8 mouse cellular contexts compared by ENCODE assay signal in genomic region chr3:159840817-159841390, GRCm38 (mm10). TPM values are rescaled to one million over a fixed set of nuclear protein-coding genes. Genes with fewer than 3 reads are reported as not detected.
DNase-seq lines count a peak whose midpoint lies in the region; ATAC-seq and TF ChIP-seq lines count a peak whose summit lies in the region.

No protein-coding gene starts in this region.

- TF ChIP-seq CTCF in spleen, adult 2 months (IDR thresholded peaks at IDR 0.05; ENCODE audit: extremely low read depth, insufficient read depth, insufficient read length, insufficient replicate concordance): no peak

- WGBS in spleen, adult 2 months: 6% methylated on average over 12 of the region's 12 CpGs
- WGBS in heart, embryonic 14.5 days: under 1% methylated on average over 12 of the region's 12 CpGs
- 0% methylated on average over 12 of the region's 12 CpGs for WGBS in kidney, embryonic 14.5 days
- WGBS in lung, embryonic 15.5 days: under 1% methylated on average over 11 of the region's 12 CpGs
- 0% methylated on average over 12 of the region's 12 CpGs for WGBS in neural tube, embryonic 15.5 days

- H3K36me3 ChIP-seq in spleen, adult 2 months (ENCODE audit: control insufficient read depth, insufficient read depth, low read length): no peaks in the 10 kb centered on the region
- no peaks in the 10 kb centered on the region for H3K36me3 ChIP-seq in heart, embryonic 14.5 days (ENCODE audit: control insufficient read depth, insufficient read depth, low read length)
- no peaks in the 10 kb centered on the region for H3K36me3 ChIP-seq in kidney, embryonic 14.5 days (ENCODE audit: control insufficient read depth, insufficient read depth, low read length)
- no peaks in the 10 kb centered on the region for H3K36me3 ChIP-seq in lung, embryonic 15.5 days
- no peaks in the 10 kb centered on the region for H3K36me3 ChIP-seq in neural tube, embryonic 15.5 days

- peak overlapping the region; percentile 21; the same call in 1 of the 2 replicates for H3K27ac ChIP-seq in spleen, adult 2 months (ENCODE audit: insufficient read depth, low read length)
- H3K27ac ChIP-seq in heart, embryonic 14.5 days (replicated peaks in 1 of 2; ENCODE audit: control insufficient read depth in 1 of 2, insufficient read depth in 1 of 2, low read depth in 2 of 2, low read length in 2 of 2): peak overlapping the region; percentile 93 to 95
- no peak overlapping the region for H3K27ac ChIP-seq in kidney, embryonic 14.5 days (ENCODE audit: low read depth, low read length)
- peak overlapping the region; percentile 92 for H3K27ac ChIP-seq in lung, embryonic 15.5 days
- H3K27ac ChIP-seq in neural tube, embryonic 15.5 days (replicated peaks): peak overlapping the region; percentile 72

- ATAC-seq in heart, embryonic 14.5 days (ENCODE audit: insufficient number of reproducible peaks, insufficient read depth, low FRiP score, low read depth): no peak; the same call in 1 of the 2 replicates
- ATAC-seq in kidney, embryonic 14.5 days (ENCODE audit: low FRiP score, low TSS enrichment): peak; percentile 26
- ATAC-seq in lung, embryonic 15.5 days (ENCODE audit: borderline replicate concordance, extremely low read depth, low FRiP score, low TSS enrichment): peak; percentile 29; the same call in 1 of the 2 replicates
- peak; percentile 25; the same call in 1 of the 2 replicates for ATAC-seq in neural tube, embryonic 15.5 days (ENCODE audit: low FRiP score)

- peak overlapping the region; percentile 70 for H3K4me2 ChIP-seq in heart, embryonic 14.5 days (ENCODE audit: low read length)
- peak overlapping the region; percentile 60 for H3K4me2 ChIP-seq in kidney, embryonic 14.5 days (replicated peaks; ENCODE audit: low read depth, low read length)
- H3K4me2 ChIP-seq in lung, embryonic 15.5 days: peak overlapping the region; percentile 80
- peak overlapping the region; percentile 97 for H3K4me2 ChIP-seq in neural tube, embryonic 15.5 days

- H3K9me3 ChIP-seq in heart, embryonic 14.5 days (ENCODE audit: control insufficient read depth, low read length): no peaks in the 10 kb centered on the region
- no peaks in the 10 kb centered on the region for H3K9me3 ChIP-seq in kidney, embryonic 14.5 days (ENCODE audit: control insufficient read depth, low read length)
- H3K9me3 ChIP-seq in lung, embryonic 15.5 days: no peaks in the 10 kb centered on the region
- H3K9me3 ChIP-seq in neural tube, embryonic 15.5 days (replicated peaks): no peaks in the 10 kb centered on the region

- H3K4me1 ChIP-seq in spleen, adult 2 months (ENCODE audit: control insufficient read depth, insufficient read depth, insufficient read length): peaks cover 2% of the 10 kb centered on the region; the same call in 1 of the 2 replicates
- H3K4me1 ChIP-seq in heart, embryonic 14.5 days (ENCODE audit: control insufficient read depth in 2 of 2, insufficient read depth in 2 of 2, low read length in 2 of 2): peaks cover 0 to 9% of the 10 kb centered on the region in 2 experiments; a peak in 1 of 4 replicates
- H3K4me1 ChIP-seq in kidney, embryonic 14.5 days (ENCODE audit: control insufficient read depth, insufficient read depth, low read length): peaks cover 4% of the 10 kb centered on the region; the same call in 1 of the 2 replicates
- peaks cover 7% of the 10 kb centered on the region for H3K4me1 ChIP-seq in lung, embryonic 15.5 days
- peaks cover 7% of the 10 kb centered on the region; the same call in 1 of the 2 replicates for H3K4me1 ChIP-seq in neural tube, embryonic 15.5 days

- no peak for TF ChIP-seq POLR2A in spleen, adult 2 months (IDR thresholded peaks at IDR 0.05; ENCODE audit: low read depth, low read length)

- DNase-seq in spleen, adult 2 months (ENCODE audit: low read depth in 1 of 2, low spot score in 2 of 2): peak in 1 of 2 experiments; percentile 4
- no peak for DNase-seq in spleen, postnatal 14 days (ENCODE audit: low spot score in 2 of 2)
- DNase-seq in embryo, embryonic 11 days: peak; percentile 54
- no peak for DNase-seq in spleen, postnatal 36 days (ENCODE audit: low spot score in 2 of 2)

- H3K27me3 ChIP-seq in spleen, adult 2 months (ENCODE audit: control insufficient read depth, insufficient read depth, low read length): no peaks in the 10 kb centered on the region
- no peaks in the 10 kb centered on the region for H3K27me3 ChIP-seq in heart, embryonic 14.5 days (ENCODE audit: control insufficient read depth, insufficient read depth, low read length)
- H3K27me3 ChIP-seq in kidney, embryonic 14.5 days (ENCODE audit: control insufficient read depth, insufficient read depth, low read length): no peaks in the 10 kb centered on the region
- H3K27me3 ChIP-seq in lung, embryonic 15.5 days: no peaks in the 10 kb centered on the region
- H3K27me3 ChIP-seq in neural tube, embryonic 15.5 days (replicated peaks): no peaks in the 10 kb centered on the region

- H3K4me3 ChIP-seq in spleen, adult 2 months (ENCODE audit: extremely low read depth, insufficient read depth, insufficient read length): peak overlapping the region; percentile 68
- H3K4me3 ChIP-seq in heart, embryonic 14.5 days (ENCODE audit: control insufficient read depth in 1 of 2, insufficient read depth in 1 of 2, low read depth in 1 of 2, low read length in 2 of 2): peak overlapping the region; percentile 77 to 83
- H3K4me3 ChIP-seq in kidney, embryonic 14.5 days (ENCODE audit: low read length): peak overlapping the region; percentile 44
- peak overlapping the region; percentile 77 for H3K4me3 ChIP-seq in lung, embryonic 15.5 days
- H3K4me3 ChIP-seq in neural tube, embryonic 15.5 days (replicated peaks): peak overlapping the region; percentile 58

- H3K9ac ChIP-seq in heart, embryonic 14.5 days (ENCODE audit: low read length): peak overlapping the region; percentile 89
- H3K9ac ChIP-seq in kidney, embryonic 14.5 days (ENCODE audit: low read depth, low read length): peak overlapping the region; percentile 54
- peak overlapping the region; percentile 73 for H3K9ac ChIP-seq in lung, embryonic 15.5 days
- H3K9ac ChIP-seq in neural tube, embryonic 15.5 days (replicated peaks): peak overlapping the region; percentile 57

RNA-seq across cellular contexts. Expression of gene Wls, which starts 1.4 kb away (rescaled TPM):
- 4.5 and 4.9 TPM in 2 replicates for polyA plus RNA-seq in spleen, adult 2 months (2012; rRNA removed)
- polyA plus RNA-seq in heart, embryonic 14.5 days (2014; fragmentation: Nextera tagmentation; extraction: Ambion mirVana): 150 TPM in 2 replicates
- 77.4 and 102 TPM in 2 replicates for polyA plus RNA-seq in kidney, embryonic 14.5 days (2014; fragmentation: Nextera tagmentation; extraction: Ambion mirVana)
- polyA plus RNA-seq in lung, embryonic 15.5 days (2015; fragmentation: Nextera tagmentation; extraction: Ambion mirVana): 162 and 170 TPM in 2 replicates
- polyA plus RNA-seq in neural tube, embryonic 15.5 days (2015; fragmentation: Nextera tagmentation; extraction: Ambion mirVana): 62.8 and 79.7 TPM in 2 replicates

Comparison
In these comparisons a context has a peak if more than half of its experiments do, and no peak if none do; other contexts are left out.
1. RNA of gene Wls, which starts 1.4 kb away (polyA plus RNA-seq): 162 to 170 TPM in lung, embryonic 15.5 days, 150 TPM in heart, embryonic 14.5 days, 77.4 to 102 TPM in kidney, embryonic 14.5 days and 62.8 to 79.7 TPM in neural tube, embryonic 15.5 days; 4.5 to 4.9 TPM in spleen, adult 2 months; every median in the first group is over 10 times any median in the second.
2. Peak in every context shown above with its lines, with median percentiles within 50 percentile points of each other: H3K4me3 ChIP-seq, H3K4me2 ChIP-seq and H3K9ac ChIP-seq.